Mouse (Mus musculus): ENCODE data around the gene Prss50. TPM values are rescaled to one million over a fixed set of nuclear protein-coding genes. Genes with fewer than 3 reads are reported as not detected.

Prss50 gene
- polyA plus RNA-seq, 1 experiment from 2014 or later: not detected

DNA sequence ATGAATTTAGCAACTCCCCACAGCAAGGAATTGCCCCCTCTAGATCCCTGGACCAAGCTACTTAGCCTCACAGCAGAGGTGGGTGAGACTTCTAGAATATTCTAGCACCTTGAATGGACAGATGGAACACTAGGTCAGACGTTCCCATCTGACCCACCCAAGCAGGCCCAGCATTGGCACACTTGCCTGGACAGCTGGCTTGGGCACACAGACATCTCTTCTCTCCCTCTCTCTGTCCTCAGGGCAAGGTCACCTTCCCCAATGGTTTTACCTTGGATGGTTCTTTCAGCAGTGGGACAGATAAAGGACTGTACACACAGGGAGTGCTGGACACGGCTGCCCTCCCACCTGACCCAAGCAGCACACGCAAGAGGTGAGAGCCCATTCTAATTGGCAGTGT lies 34.8 kb downstream of the Prss50 start:
- Histone ChIP-seq H3K9me3 (no peaks in the 10 kb centered on the region), H3K9ac (no peak overlapping the region), H3K36me3 (no peaks in the 10 kb centered on the region; the same call in 1 of the 2 replicates), H3K4me3 (no peak overlapping the region), H3K27ac (no peak overlapping the region), H3K4me2 (no peak overlapping the region), H3K4me1 (0 out of 2 replicates have a peak, but pooled peaks cover 15% of the 10 kb centered on the region), H3K27me3 (no peaks in the 10 kb centered on the region)
- WGBS: 78% methylated on average over 3 of the region's 3 CpGs
- no peak for ATAC-seq (ENCODE audit: borderline replicate concordance, extremely low read depth, low FRiP score, low TSS enrichment)

DNA sequence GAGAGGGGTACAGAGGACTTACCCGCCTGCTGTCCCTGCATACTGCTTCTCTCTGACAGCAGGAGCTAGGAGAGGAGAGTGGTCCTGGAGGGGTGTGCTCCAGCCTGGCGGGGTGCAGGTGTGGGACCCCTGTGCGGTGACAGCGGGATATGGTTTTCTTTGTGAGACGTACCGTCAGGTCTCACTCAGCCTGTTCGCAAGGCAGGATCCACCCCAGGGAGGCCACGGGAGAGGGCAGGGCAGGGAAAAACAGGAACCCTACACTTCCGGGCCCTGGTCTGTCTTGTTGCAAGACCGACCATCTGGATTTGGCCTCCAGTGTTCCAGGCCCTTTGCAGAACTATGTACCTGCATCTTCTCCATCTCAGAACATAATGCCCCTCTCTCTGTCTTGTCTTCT lies 35.7 kb downstream of the Prss50 start:
- no peak overlapping the region for H3K4me3 ChIP-seq
- H3K9ac ChIP-seq: no peak overlapping the region
- H3K36me3 ChIP-seq: no peaks in the 10 kb centered on the region; the same call in 1 of the 2 replicates
- ATAC-seq (ENCODE audit: borderline replicate concordance, extremely low read depth, low FRiP score, low TSS enrichment): no peak
- no peaks in the 10 kb centered on the region for H3K27me3 ChIP-seq
- no peak overlapping the region for H3K27ac ChIP-seq
- WGBS: 62% methylated on average over 10 of the region's 10 CpGs
- 0 out of 2 replicates have a peak, but pooled peaks cover 15% of the 10 kb centered on the region for H3K4me1 ChIP-seq
- no peaks in the 10 kb centered on the region for H3K9me3 ChIP-seq
- H3K4me2 ChIP-seq: no peak overlapping the region

DNA sequence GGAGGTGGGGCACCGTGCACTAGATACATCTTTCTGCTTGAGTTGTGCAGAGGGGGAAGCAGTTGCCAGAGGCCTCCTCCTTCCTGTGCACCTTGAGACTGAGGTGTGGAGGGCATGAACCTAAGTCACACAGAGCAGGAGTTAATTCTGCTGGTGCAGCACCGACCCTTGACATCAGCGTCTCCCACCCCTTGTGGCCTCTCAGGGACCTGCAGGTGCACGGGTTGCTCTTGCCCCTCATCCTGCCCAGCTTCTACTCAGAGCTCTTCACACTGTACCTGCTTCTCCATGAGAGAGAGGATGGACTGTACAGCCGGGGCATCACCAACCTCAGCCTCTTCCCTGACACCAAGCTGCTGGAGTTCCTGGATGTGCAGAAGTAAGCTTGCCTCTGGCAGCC lies 37.7 kb downstream of the Prss50 start:
- no peak overlapping the region for H3K4me2 ChIP-seq
- no peak overlapping the region for H3K27ac ChIP-seq
- no peaks in the 10 kb centered on the region for H3K27me3 ChIP-seq
- no peak overlapping the region for H3K9ac ChIP-seq
- WGBS: 51% methylated on average over 5 of the region's 5 CpGs
- no peak for ATAC-seq (ENCODE audit: borderline replicate concordance, extremely low read depth, low FRiP score, low TSS enrichment)
- 0 out of 2 replicates have a peak, but pooled peaks cover 13% of the 10 kb centered on the region for H3K4me1 ChIP-seq
- H3K36me3 ChIP-seq: no peaks in the 10 kb centered on the region; the same call in 1 of the 2 replicates
- H3K4me3 ChIP-seq: no peak overlapping the region
- no peaks in the 10 kb centered on the region for H3K9me3 ChIP-seq

DNA sequence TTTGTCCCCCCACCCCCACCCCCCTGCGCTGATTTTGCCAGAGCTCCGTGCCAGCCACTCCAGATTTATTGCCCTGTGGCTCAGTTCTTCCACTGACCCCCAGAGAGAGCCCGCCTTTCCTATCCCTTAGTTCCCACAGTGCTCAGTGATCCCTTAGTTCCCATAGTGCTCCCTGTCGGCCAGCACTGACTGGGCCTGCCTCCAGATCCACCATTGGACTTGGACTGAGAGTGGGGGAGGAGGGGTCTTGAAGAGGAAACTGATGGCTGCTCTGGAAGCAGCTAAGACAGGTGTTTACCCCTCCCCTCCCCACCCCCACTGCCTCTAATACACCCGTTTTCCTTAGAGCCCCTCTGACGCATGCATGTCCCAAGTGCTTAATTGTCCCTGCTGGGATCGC lies 38.2 kb downstream of the Prss50 start:
- WGBS: 18% methylated on average over 7 of the region's 7 CpGs
- no peak overlapping the region for H3K9ac ChIP-seq
- H3K36me3 ChIP-seq: no peaks in the 10 kb centered on the region; the same call in 1 of the 2 replicates
- H3K4me3 ChIP-seq: no peak overlapping the region
- no peaks in the 10 kb centered on the region for H3K27me3 ChIP-seq
- no peak for ATAC-seq (ENCODE audit: borderline replicate concordance, extremely low read depth, low FRiP score, low TSS enrichment)
- 0 out of 2 replicates have a peak, but pooled peaks cover 8% of the 10 kb centered on the region for H3K4me1 ChIP-seq
- no peaks in the 10 kb centered on the region for H3K9me3 ChIP-seq
- H3K4me2 ChIP-seq: peak overlapping the region; percentile 30; the same call in 1 of the 2 replicates
- H3K27ac ChIP-seq: no peak overlapping the region

DNA sequence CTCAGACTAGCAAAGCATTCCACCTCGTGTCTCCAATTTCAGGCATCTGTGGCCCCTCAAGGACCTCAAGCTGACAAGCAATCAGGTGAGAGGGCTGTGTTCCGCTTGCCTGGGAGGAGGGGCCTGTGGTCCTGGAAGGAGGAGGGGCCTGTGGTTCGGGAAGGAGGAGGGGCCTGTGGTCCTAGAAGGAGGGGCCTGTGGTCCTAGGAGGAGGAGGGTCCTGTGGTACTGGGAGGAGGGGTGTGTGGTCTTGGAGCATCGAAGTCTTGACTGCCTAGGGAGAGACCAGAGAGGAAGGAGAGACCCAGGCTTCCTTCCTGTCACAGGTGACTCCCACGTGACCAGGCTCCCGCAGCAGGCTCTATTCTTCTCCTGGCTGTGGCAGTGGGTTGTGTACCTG lies 38.8 kb downstream of the Prss50 start:
- ATAC-seq (ENCODE audit: borderline replicate concordance, extremely low read depth, low FRiP score, low TSS enrichment): peak; percentile 44; the same call in 1 of the 2 replicates
- Histone ChIP-seq H3K27me3 (no peaks in the 10 kb centered on the region), H3K36me3 (no peaks in the 10 kb centered on the region; the same call in 1 of the 2 replicates), H3K27ac (no peak overlapping the region), H3K9me3 (no peaks in the 10 kb centered on the region), H3K9ac (no peak overlapping the region), H3K4me2 (0 out of 2 replicates have a peak overlapping the region, but pooled peaks have one; percentile 30), H3K4me1 (0 out of 2 replicates have a peak, but pooled peaks cover 8% of the 10 kb centered on the region), H3K4me3 (no peak overlapping the region)
- 9% methylated on average over 6 of the region's 6 CpGs for WGBS

DNA sequence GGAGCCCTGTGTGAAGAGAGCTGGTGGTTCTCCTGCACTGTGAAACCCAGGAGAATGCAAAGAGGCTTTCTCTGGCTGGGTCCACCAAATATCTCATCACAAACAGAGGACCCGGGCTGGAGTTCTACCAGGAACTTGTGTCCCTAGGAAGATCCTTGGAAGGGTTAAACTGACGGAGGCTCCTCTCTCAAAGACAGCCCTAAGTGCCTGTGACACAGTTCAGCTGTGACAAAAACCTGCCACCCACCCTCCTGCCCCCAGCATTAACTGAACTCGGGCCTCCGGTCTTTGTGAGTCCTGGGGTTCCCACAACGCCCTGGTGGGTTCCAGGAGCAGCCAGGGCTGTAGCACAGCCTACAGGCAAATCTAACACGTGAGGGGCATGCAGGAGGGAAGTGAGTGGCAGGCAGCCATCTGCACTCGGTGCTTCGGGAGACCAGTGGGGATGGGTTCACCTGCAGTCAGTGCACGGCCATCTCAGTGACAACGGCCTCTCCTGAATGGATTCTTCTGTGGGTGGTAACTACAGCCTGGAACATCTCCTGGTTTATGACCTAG lies 41.8 kb downstream of the Prss50 start:
- Histone ChIP-seq H3K36me3 (no peaks in the 10 kb centered on the region), H3K4me2 (no peak overlapping the region), H3K4me3 (no peak overlapping the region), H3K4me1 (0 out of 2 replicates have a peak, but pooled peaks cover 8% of the 10 kb centered on the region), H3K9ac (no peak overlapping the region), H3K27me3 (no peaks in the 10 kb centered on the region), H3K9me3 (no peaks in the 10 kb centered on the region), H3K27ac (no peak overlapping the region)
- whole genome bisulfite sequencing: 38% methylated on average over 10 of the region's 10 CpGs
- no peak for ATAC-seq (ENCODE audit: borderline replicate concordance, extremely low read depth, low FRiP score, low TSS enrichment)

DNA sequence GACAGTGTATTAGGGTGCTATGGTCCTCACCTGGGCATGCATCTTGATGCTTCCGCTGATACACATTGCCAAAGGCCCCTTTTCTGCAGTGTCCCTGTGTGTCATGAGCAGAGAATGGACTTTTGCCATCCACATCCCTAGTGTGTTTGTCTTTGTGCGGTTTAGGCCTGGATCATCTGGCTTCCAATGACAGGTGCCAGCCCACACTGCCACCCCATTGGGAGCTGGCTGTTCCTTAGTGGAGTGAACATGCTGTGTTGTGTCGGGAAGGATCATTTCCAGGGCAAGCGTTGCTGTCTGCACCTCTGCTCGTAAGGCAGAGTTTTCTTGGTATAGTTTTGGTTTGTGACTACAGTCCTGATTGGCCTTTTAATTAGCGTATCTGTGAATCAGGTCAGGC lies 43.4 kb downstream of the Prss50 start:
- Histone ChIP-seq H3K4me2 (no peak overlapping the region), H3K36me3 (no peaks in the 10 kb centered on the region), H3K4me3 (no peak overlapping the region), H3K27me3 (no peaks in the 10 kb centered on the region), H3K9me3 (no peaks in the 10 kb centered on the region), H3K27ac (no peak overlapping the region), H3K4me1 (0 out of 2 replicates have a peak, but pooled peaks cover 5% of the 10 kb centered on the region), H3K9ac (no peak overlapping the region)
- no peak for ATAC-seq (ENCODE audit: borderline replicate concordance, extremely low read depth, low FRiP score, low TSS enrichment)
- WGBS: 90% methylated on average over 6 of the region's 6 CpGs

DNA sequence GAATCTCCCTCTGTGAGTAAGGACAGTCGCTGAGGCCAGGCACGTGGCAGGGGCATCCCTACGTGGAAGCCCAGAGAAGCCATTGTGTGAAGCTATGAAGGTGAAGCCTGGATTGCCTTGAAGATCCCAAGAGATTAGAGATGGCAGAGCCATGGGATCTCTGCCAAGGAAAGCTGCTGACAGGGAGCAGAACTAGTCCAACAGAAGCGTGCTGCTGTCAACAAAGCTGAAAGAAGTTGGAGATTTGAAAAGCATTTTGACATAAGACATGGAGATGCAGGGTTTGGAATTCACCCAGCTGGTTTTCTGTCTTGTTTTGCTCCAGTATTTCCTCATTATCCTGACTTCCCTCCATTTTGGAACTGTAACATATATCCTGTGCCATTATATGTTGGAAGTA lies 44.5 kb downstream of the Prss50 start:
- no peak for ATAC-seq (ENCODE audit: borderline replicate concordance, extremely low read depth, low FRiP score, low TSS enrichment)
- H3K4me3 ChIP-seq: no peak overlapping the region
- H3K27me3 ChIP-seq: no peaks in the 10 kb centered on the region
- H3K9me3 ChIP-seq: no peaks in the 10 kb centered on the region
- H3K9ac ChIP-seq: no peak overlapping the region
- H3K36me3 ChIP-seq: no peaks in the 10 kb centered on the region
- H3K27ac ChIP-seq: no peak overlapping the region
- no peaks in the 10 kb centered on the region for H3K4me1 ChIP-seq
- WGBS: 75% methylated on average over 4 of the region's 4 CpGs
- H3K4me2 ChIP-seq: no peak overlapping the region

DNA sequence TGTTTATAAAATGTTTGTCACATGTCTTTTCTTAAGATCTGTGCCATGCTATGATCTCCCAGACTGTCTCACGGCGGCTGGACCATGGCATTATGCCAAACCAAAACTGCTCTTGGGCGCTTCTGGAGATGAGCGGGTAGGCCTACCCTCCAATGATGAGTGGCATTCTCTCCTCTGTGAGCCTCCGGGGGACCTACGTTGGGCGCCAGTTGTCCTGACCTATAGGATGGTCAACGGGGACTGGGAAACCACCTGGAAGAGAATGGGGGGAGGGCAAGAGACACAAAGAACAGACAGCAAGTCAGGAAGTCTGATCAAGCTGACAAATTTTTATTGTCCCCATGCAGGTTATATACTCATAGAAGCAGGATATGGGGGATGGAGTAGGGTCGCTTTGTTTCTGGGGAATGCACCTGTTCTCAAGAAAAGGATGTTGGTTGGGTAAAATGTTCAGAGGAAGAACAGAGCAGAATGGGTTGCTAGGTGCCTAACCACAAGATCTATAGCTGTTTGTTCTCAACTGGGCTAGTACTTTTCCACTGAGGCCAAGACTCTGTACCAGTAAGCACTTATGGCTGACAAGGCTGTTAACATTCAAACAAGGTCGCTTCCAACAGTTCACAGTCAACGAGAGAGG lies 49.6 kb downstream of the Prss50 start:
- 86% methylated on average over 11 of the region's 11 CpGs for WGBS
- Histone ChIP-seq H3K36me3 (no peaks in the 10 kb centered on the region), H3K27ac (no peak overlapping the region), H3K27me3 (no peaks in the 10 kb centered on the region), H3K4me1 (no peaks in the 10 kb centered on the region), H3K9ac (no peak overlapping the region), H3K4me2 (no peak overlapping the region), H3K4me3 (no peak overlapping the region), H3K9me3 (no peaks in the 10 kb centered on the region)
- ATAC-seq (ENCODE audit: borderline replicate concordance, extremely low read depth, low FRiP score, low TSS enrichment): no peak

DNA sequence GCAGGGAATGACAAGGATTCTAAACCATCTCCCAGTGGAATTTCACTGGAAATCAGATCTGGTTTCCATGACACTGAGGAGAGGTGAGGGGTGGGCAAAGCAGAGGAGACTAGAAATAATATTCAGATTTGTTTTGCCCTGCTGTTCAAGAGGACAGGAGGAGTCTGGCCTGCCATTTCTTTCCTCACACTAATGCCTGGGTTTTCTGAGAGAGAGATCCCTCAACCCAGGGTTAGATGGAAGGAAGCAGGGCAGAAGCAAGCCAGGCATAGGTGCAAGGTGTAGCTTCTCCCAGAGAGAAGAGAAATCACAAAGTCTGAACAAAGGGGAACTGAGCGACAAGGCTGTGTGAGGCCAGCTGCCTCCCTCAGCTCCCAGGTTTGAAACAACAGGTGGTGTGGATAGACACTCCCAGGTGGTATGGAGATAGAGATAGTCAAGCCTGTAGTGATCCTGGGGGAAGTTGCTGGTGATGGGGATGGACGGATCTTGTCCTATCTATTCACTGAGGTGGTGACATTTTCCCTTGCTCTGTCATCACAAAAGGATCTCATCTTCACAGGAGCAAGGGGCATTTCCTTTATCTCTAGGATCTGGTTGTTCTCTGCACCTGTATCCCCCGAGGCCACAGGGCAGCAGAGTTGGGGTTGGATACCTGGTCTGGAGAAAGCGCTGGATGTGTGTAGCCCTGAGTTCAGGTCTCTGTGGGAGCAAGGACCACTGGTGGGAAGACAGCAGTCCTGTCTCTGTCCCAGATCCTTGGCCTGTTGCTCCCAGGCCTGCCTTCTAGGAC lies 50.3 kb downstream of the Prss50 start:
- Histone ChIP-seq H3K4me3 (no peak overlapping the region), H3K27me3 (no peaks in the 10 kb centered on the region), H3K4me2 (no peak overlapping the region), H3K36me3 (no peaks in the 10 kb centered on the region), H3K9me3 (no peaks in the 10 kb centered on the region), H3K9ac (no peak overlapping the region), H3K27ac (no peak overlapping the region), H3K4me1 (no peaks in the 10 kb centered on the region)
- WGBS: 77% methylated on average over 4 of the region's 4 CpGs
- no peak for ATAC-seq (ENCODE audit: borderline replicate concordance, extremely low read depth, low FRiP score, low TSS enrichment)

DNA sequence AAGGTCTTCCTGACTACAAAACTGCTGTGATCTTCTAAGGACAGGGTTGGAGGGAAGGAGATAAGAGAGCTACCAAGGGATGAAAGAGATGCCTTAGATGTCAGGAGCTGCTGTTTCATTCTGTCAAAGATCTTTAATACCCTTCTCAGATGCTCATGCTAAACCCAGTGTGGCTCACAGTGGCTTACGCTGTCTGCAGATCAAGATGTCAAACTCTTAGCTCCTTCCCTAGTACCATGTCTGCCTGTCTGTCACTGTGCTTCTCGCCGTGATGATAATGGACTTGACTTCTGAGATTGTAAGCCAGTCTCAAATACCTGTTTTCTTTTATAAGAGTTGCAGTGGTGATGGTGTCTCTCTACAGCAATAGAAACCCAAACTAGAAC lies 50.9 kb downstream of the Prss50 start:
- no peak overlapping the region for H3K9ac ChIP-seq
- no peaks in the 10 kb centered on the region for H3K27me3 ChIP-seq
- H3K4me1 ChIP-seq: no peaks in the 10 kb centered on the region
- H3K4me2 ChIP-seq: no peak overlapping the region
- H3K9me3 ChIP-seq: no peaks in the 10 kb centered on the region
- H3K36me3 ChIP-seq: no peaks in the 10 kb centered on the region
- H3K27ac ChIP-seq: no peak overlapping the region
- WGBS: 85% methylated on average over 3 of the region's 3 CpGs
- no peak overlapping the region for H3K4me3 ChIP-seq
- ATAC-seq (ENCODE audit: borderline replicate concordance, extremely low read depth, low FRiP score, low TSS enrichment): no peak

Measured in lung, embryonic 15.5 days (tissue).